Mouse (Mus musculus) embryonic facial prominence, embryonic 13.5 days (tissue): ENCODE data around the gene Itgb4. TPM values are rescaled to one million over a fixed set of nuclear protein-coding genes. Genes with fewer than 3 reads are reported as not detected.
"Not testable (repeated sequence)": the region's sequence is repeated elsewhere in the genome, so short reads cannot be mapped to it uniquely, and the experiment has no call there.

Experiments used
- ATAC-seq: fragments of 200-750 bp; cut with Nextera tagmentation; 2 replicates; pipeline ENCODE4 v1.8.0; 2017; ENCODE audit warnings: low read depth; ENCODE audit not compliant: insufficient number of reproducible peaks, insufficient read depth, low FRiP score, low TSS enrichment
- H3K27ac ChIP-seq: fragments of 300-500 bp; sonication (generic); 2 replicates; pipeline ENCODE4 v1.5.1; 2015; ENCODE audit warnings: moderate library complexity, mild to moderate bottlenecking, inconsistent platforms
- H3K27me3 ChIP-seq: fragments of 300-500 bp; sonication (generic); 2 replicates; pipeline ENCODE4 v1.6.1; 2015; ENCODE audit warnings: mild to moderate bottlenecking, inconsistent platforms
- H3K36me3 ChIP-seq: fragments of 300-500 bp; sonication (generic); 2 replicates; pipeline ENCODE4 v1.6.1; 2015; ENCODE audit warnings: mild to moderate bottlenecking, inconsistent platforms
- H3K4me1 ChIP-seq: fragments of 300-500 bp; sonication (generic); 2 replicates; pipeline ENCODE4 v1.6.1; 2015; ENCODE audit warnings: inconsistent platforms
- H3K4me2 ChIP-seq: fragments of 300-500 bp; sonication (generic); 2 replicates; pipeline ENCODE4 v1.6.1; 2015; ENCODE audit warnings: moderate library complexity, mild to moderate bottlenecking, inconsistent platforms
- H3K4me3 ChIP-seq: fragments of 300-500 bp; sonication (generic); 2 replicates; pipeline ENCODE4 v1.5.1; 2015; ENCODE audit warnings: mild to moderate bottlenecking, inconsistent platforms
- H3K9ac ChIP-seq: fragments of 300-500 bp; sonication (generic); 2 replicates; pipeline ENCODE4 v1.6.1; 2015; ENCODE audit warnings: mild to moderate bottlenecking, inconsistent platforms
- H3K9me3 ChIP-seq: fragments of 300-500 bp; sonication (generic); 2 replicates; pipeline ENCODE4 v1.6.1; 2016; ENCODE audit warnings: inconsistent platforms
- WGBS: fragments of 180-500 bp; shearing (Covaris S2); methylation state at CpG from one replicate; pipeline ENCODE4 v1.1.7; 2015; ENCODE audit warnings: mixed read lengths; 5-methylcytosine and 5-hydroxymethylcytosine counted together
- polyA plus RNA-seq: library from polyadenylated mRNA; unstranded; fragments of >200 nt; fragmentation: Nextera tagmentation; extraction: Ambion mirVana; gene quantifications from 2 replicates; pipeline ENCODE4 v1.2.1, GENCODE M21; 2015

Gene Itgb4
- polyA plus RNA-seq, 1 experiment from 2014 or later, result 11.6 TPM

DNA sequence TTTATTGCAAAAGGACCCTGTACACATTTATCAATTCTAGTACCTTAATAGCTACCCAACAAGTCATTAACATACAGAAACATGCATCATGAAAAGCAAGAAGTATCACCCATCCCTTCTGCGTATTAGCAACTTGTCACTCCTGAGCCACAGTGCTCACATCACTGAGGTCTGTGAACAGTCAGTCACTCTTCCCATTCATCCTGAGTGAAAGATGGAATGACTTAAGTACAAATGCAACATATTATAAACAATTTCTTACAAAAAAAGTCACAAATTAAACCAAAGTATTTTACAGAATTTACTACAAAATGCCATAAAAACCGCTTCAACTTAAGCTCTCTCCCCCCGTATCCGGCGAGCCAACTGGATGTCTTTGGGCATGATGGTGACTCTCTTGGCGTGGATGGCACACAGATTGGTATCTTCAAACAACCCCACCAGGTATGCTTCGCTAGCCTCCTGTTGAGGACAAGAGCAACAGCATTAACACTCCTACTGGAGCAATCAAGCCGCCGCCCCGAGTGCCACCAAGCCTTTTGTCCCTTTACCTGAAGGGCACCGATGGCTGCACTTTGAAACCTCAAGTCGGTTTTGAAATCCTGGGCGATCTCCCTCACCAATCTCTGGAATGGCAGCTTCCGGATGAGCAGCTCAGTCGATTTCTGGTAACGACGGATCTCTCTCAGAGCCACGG lies 48.7 kb downstream of the Itgb4 start:
- Histone ChIP-seq H3K4me3 (peak overlapping the region; percentile 91), H3K36me3 (peaks cover 17% of the 10 kb centered on the region), H3K9ac (peak overlapping the region; percentile 99), H3K4me2 (peak overlapping the region; percentile 74), H3K27ac (peak overlapping the region; percentile 99)
- WGBS, result 5% methylated on average over 18 of the region's 18 CpGs
- not testable (repeated sequence) for H3K4me1 ChIP-seq, H3K27me3 ChIP-seq, H3K9me3 ChIP-seq, ATAC-seq

DNA sequence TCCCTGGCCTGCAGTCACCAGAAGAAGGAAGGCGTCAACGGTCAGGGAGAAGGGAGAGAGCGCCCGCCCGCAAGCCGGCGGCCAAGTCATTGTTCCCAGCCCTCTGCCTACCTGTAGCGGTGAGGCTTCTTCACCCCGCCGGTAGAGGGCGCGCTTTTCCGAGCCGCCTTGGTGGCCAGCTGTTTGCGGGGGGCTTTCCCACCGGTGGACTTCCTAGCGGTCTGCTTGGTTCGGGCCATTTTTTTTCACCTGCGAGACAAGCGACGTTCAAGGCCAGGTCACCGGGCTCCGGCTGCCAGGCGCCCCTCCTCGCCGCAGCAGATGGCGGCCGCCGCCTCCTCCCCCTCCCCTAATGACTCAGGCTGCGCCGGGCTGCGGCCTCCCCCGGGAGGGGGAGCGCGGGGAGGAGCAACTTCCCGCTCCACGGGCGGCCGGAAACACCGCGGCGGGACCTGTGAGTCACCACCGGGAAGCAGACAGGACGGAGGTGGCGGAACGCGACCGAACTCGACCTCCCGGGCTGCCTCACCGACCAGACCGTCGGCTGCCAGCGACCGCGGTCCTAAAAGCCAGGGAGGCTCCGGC lies 49.4 kb downstream of the Itgb4 start:
- WGBS, result under 1% methylated on average over 55 of the region's 57 CpGs
- Histone ChIP-seq H3K36me3 (peaks cover 17% of the 10 kb centered on the region), H3K4me3 (peak overlapping the region; percentile 91), H3K4me2 (peak overlapping the region; percentile 74), H3K27me3 (no peaks in the 10 kb centered on the region), H3K9me3 (no peaks in the 10 kb centered on the region), H3K27ac (peak overlapping the region; percentile 99), H3K4me1 (peaks cover 8% of the 10 kb centered on the region), H3K9ac (peak overlapping the region; percentile 99)
- ATAC-seq, result peak; percentile 60

DNA sequence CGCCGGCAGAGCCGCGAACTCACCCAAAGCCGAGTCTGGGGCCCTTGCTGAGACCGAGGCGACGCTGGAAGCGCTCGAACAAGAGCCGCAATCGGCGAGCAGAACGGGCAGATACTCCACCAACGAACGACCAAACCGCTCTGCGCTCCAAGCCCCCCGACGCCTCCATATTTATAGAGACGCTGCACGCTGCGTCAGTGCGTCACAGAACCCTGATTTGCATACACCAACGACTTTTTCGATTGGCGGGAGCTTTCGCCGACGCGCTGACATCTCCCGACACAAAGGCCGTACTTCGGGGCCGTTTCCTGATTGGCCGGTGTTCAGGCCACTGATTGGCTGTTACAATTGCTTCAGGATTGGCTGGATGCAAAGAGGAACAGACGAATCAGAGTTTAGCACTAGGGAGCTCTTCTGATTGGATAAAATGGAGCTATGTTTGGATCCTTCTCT lies 49.9 kb downstream of the Itgb4 start:
- peak; percentile 96 for ATAC-seq
- peak overlapping the region; percentile 99 for H3K9ac ChIP-seq
- peak overlapping the region; percentile 99 for H3K27ac ChIP-seq
- H3K4me1 ChIP-seq, result peaks cover 8% of the 10 kb centered on the region
- under 1% methylated on average over 37 of the region's 37 CpGs for WGBS
- peaks cover 17% of the 10 kb centered on the region for H3K36me3 ChIP-seq
- no peaks in the 10 kb centered on the region for H3K27me3 ChIP-seq
- peak overlapping the region; percentile 91 for H3K4me3 ChIP-seq
- H3K4me2 ChIP-seq, result peak overlapping the region; percentile 74; the same call in 1 of the 2 replicates
- H3K9me3 ChIP-seq, result no peaks in the 10 kb centered on the region

DNA sequence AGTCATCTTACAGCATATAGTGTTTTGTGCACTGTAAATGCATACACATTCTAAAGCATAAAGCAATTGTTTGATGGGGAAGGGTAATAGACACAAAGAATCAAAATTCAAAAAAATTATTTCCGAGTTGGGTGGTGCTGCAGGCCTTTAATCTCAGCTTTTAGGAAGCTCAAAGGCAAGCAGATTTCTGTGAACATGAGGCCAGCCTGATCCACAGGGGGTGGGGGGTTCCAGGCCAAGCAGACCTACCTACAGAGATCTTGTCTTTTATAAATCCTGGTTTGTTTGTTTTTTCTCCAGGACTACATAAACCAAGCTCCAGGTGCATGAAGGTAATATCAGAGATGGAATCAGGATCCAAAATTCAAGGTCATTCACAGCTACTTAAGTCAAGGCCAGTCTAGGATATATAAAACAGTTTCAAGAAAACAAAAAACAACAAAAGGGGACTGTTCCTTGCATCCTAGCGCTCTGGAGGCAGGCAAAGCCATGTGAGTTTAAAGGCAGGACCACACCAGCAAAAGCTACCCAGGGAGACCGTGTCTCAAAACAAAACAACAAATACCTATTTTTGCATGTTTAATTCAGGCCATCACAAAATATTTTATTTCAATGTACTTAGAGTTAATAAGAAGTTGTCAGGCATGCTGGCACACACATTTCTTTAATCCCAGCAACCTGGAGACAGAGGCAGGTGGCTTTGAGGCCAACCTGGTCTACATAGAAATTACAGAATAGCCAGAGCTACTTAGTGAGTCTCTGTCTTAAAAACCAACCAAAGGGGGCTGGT lies 50.7 kb downstream of the Itgb4 start:
- peak overlapping the region; percentile 72 for H3K27ac ChIP-seq
- ATAC-seq, result no peak
- no peak overlapping the region for H3K9ac ChIP-seq
- H3K4me1 ChIP-seq, result peaks cover 11% of the 10 kb centered on the region
- no peak overlapping the region for H3K4me2 ChIP-seq
- 90% methylated on average over 3 of the region's 3 CpGs for WGBS
- peaks cover 17% of the 10 kb centered on the region for H3K36me3 ChIP-seq
- no peak overlapping the region for H3K4me3 ChIP-seq
- no peaks in the 10 kb centered on the region for H3K9me3 ChIP-seq
- H3K27me3 ChIP-seq, result no peaks in the 10 kb centered on the region

DNA sequence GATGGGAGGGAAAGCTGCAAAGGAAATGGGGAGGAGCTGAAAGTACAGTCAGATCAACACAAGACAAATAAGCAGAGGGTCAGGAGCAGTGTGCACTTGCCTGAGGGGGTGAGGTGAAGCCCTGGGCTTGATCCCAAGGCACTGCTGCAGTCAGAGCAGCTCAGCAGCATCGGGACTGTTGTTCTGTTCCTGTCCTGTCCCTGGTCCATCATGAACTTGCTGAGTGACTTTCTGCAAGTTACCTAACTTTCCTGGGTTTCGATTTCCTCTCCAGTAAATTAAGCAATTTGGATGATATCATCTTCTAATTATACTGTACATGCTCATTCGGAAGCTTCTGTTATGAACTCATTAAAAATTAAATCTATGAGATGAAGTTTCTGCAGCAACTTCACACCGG lies 53.2 kb downstream of the Itgb4 start, which contains the start of gene H3f3b:
H3f3b (minus strand) TSS at position 207 of the 400 bp plus-strand sequence.
- Histone ChIP-seq H3K9me3 (no peaks in the 10 kb centered on the region), H3K4me3 (no peak within 1 kb of the TSS), H3K36me3 (0 out of 2 replicates have a peak, but pooled peaks cover 3% of the 10 kb centered on the region), H3K27ac (no peak within 1 kb of the TSS), H3K4me2 (no peak within 1 kb of the TSS), H3K27me3 (no peaks in the 10 kb centered on the region), H3K4me1 (peaks cover 17% of the 10 kb centered on the region), H3K9ac (no peak within 1 kb of the TSS)
- no peak for ATAC-seq
- WGBS, result 76% methylated on average over 4 of the region's 4 CpGs

DNA sequence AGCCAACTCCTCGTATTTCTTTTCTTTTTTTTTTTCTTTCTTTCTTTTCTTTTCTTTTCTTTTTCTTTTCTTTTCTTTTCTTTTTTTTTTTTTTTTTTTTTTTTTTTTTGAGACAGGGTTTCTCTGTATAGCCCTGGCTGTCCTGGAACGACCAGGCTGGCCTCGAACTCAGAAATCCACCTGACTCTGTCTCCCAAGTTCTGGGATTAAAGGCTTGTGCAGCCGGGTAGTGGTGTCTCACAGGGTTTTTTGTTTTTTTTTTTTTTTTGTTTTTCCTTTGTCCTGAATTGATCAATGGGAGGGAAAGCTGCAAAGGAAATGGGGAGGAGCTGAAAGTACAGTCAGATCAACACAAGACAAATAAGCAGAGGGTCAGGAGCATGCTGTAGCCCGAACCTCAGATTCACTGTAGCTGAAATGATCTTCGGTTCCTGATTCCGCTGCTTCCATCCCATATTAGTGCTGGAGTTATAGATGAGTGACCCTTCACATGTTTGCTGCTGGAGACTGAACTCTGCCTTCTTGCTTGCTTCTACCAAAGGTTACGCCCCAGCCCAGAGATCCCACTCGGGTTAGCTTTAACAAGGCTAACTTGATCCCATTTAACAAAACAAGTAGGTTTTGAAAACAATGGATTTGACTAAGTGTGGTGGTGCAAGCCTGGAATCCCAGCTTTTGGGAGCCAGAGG lies 53.8 kb downstream of the Itgb4 start:
- ATAC-seq, result no peak
- Histone ChIP-seq H3K4me1 (peaks cover 18% of the 10 kb centered on the region), H3K9ac (no peak overlapping the region), H3K4me3 (no peak overlapping the region), H3K4me2 (no peak overlapping the region), H3K27ac (no peak overlapping the region), H3K27me3 (no peaks in the 10 kb centered on the region), H3K9me3 (no peaks in the 10 kb centered on the region), H3K36me3 (0 out of 2 replicates have a peak, but pooled peaks cover 6% of the 10 kb centered on the region)
- 78% methylated on average over 9 of the region's 9 CpGs for WGBS

DNA sequence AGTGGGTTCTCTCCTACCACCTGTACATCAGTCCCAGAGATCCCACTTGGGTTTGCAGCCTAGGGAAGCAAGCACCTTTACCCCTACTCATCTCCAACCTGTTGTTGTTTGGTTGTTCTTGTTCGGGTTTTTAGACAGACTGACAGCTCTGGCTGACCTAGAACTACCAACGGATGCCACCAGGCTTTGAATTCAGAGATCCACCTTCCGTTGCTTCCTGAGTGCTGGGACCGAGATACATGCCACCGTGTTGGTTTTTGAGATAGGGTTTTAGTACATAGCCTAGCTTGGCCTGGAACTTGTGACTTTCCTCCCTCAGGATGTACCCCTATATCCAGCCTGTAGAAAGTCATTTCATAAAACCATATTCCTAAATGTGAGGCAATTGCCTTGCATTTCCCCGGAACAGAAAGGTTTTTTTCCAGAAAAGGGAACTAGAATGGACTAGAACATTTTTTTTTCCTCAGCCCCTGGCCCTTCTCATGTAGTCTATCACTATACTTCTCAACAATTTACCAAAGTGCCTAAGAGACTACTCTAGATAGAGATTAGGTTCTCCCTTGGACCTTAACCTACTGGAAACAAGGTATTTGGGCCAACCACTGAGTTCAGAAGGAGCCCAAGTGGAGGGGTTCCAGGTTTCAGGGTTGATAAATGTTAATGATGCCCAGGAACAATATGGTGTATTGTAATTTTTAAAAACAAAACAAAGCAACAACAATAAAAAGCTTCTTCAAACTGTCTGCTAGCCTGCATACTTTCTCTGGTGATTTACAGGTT lies 54.8 kb downstream of the Itgb4 start:
- H3K4me2 ChIP-seq, result peak overlapping the region; percentile 72
- peaks cover 7% of the 10 kb centered on the region; the same call in 1 of the 2 replicates for H3K36me3 ChIP-seq
- H3K4me1 ChIP-seq, result peaks cover 18% of the 10 kb centered on the region
- 80% methylated on average over 6 of the region's 6 CpGs for WGBS
- H3K4me3 ChIP-seq, result peak overlapping the region; percentile 71
- no peaks in the 10 kb centered on the region for H3K9me3 ChIP-seq
- ATAC-seq, result no peak
- H3K27ac ChIP-seq, result peak overlapping the region; percentile 100
- no peaks in the 10 kb centered on the region for H3K27me3 ChIP-seq
- H3K9ac ChIP-seq, result peak overlapping the region; percentile 95

DNA sequence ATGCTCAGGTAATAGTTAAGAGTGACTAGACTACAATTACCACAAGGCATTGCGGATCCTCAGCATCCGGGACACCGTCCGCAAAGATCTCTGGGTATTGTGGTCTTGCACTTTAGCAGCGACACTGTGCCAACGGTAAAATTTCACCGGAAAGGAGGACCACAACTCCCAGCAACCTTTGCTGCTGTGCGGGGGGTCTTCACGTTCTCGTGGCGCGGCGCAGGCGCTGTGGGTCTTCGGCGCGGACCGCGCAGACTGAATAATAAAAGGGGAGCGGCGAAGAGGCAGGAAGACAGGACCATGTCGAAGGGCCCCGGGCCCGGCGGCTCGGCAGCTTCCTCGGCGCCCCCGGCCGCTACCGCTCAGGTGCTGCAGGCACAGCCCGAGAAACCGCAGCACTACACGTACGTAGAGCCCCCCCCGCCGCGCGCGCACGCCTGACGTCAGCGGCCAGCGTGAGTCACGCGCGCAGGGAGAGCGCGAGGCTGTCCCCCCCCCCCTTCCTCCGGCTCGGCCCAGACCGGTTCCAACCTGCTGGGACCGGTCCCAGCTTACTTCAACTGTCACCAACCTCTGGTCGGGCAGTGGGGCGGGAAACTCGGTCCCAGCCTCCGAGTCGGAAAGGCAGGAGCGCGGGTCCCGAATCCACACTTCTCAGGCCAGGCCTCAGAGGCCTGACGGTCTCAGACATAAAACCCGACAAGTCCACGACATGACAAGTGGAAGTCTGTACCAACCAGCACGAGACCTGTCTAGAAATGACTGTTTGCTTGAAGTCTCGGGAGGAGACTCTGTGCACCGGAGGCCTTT lies 55.8 kb downstream of the Itgb4 start, which contains the start of gene Unk:
Unk (plus strand) TSS at position 235 of the 810 bp plus-strand sequence.
- under 1% methylated on average over 67 of the region's 67 CpGs for WGBS
- no peaks in the 10 kb centered on the region for H3K27me3 ChIP-seq
- peaks cover 15% of the 10 kb centered on the region for H3K36me3 ChIP-seq
- H3K27ac ChIP-seq, result peak within 1 kb of the TSS; percentile 100
- peaks cover 18% of the 10 kb centered on the region for H3K4me1 ChIP-seq
- no peaks in the 10 kb centered on the region for H3K9me3 ChIP-seq
- H3K9ac ChIP-seq, result peak within 1 kb of the TSS; percentile 95
- H3K4me3 ChIP-seq, result peak within 1 kb of the TSS; percentile 71
- ATAC-seq, result peak; percentile 92
- H3K4me2 ChIP-seq, result peak within 1 kb of the TSS; percentile 72

DNA sequence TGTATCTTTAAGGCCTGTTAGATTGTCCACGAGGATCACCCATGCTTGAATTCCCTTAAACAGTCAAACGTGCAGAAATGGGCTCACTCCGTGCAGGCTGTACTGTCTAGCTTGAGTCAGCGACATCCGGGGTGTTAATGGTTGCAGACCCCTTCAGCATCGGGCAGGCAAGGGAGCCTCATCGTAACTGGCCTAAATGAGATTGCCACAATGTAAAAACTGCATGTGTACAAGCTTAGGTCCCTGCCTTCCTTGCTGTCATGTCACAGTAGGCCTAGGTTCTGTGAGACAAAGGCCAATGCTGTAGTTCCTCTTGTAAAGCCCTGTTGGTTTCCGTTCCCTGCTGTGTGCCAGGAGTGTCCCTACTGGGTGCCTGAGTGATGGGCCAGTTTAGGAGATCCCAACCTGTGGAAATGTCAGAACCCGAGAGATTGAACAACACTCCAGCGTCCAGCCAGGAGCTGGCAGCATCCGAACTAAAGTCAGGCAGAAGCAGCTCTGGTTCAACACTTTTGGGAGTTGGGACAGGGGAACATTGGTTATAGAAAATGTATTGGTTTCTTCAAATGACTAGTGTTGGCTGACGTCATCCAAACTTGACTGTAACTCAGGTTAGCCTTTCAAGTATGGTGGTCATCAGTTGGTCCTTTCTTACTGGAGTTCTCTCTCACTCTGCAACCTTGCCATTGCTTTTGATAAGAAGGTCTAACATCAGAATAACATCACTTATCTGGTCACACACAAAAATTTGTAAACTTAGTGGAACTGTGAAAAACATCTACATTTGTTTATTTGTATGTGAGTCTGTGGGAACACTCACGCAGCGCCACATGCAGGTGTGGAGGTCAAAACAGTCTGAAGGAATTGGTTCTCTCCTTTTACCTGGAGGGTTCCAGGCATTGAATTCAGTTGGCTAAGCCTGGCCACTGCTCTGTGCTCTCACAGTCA lies 56.7 kb downstream of the Itgb4 start:
- H3K4me1 ChIP-seq, result peaks cover 18% of the 10 kb centered on the region
- no peak for ATAC-seq
- H3K9ac ChIP-seq, result peak overlapping the region; percentile 95
- 27% methylated on average over 14 of the region's 14 CpGs for WGBS
- H3K9me3 ChIP-seq, result no peaks in the 10 kb centered on the region
- H3K4me3 ChIP-seq, result peak overlapping the region; percentile 71
- no peaks in the 10 kb centered on the region for H3K27me3 ChIP-seq
- H3K36me3 ChIP-seq, result peaks cover 15% of the 10 kb centered on the region
- peak overlapping the region; percentile 72 for H3K4me2 ChIP-seq
- peak overlapping the region; percentile 100 for H3K27ac ChIP-seq
